Mouse (Mus musculus) lung, postnatal 0 days (tissue): ENCODE measurements around the gene Arhgef17. TPM values are rescaled to one million over a fixed set of nuclear protein-coding genes. Genes with fewer than 3 reads are reported as not detected.

ENCODE experiments used
- ATAC-seq: fragments of 200-750 bp; cut with Nextera tagmentation; 2 replicates; pipeline ENCODE4 v1.8.0; 2017; ENCODE audit warnings: moderate library complexity
- DNase-seq: peaks from one replicate; pipeline ENCODE4 v3.0.0-alpha.2; 2016; ENCODE audit warnings: low spot score
- H3K27ac ChIP-seq: fragments of 300-500 bp; sonication (generic); 2 replicates; pipeline ENCODE4 v1.5.1; 2014; ENCODE audit warnings: antibody characterized with exemption, mild to moderate bottlenecking, low read length, mixed read lengths
- H3K27me3 ChIP-seq: fragments of 300-500 bp; sonication (generic); replicated peaks from 2 replicates; pipeline ENCODE4 v1.6.1; 2014; ENCODE audit warnings: low read length, mixed read lengths; ENCODE audit not compliant: insufficient read depth
- H3K36me3 ChIP-seq: fragments of 300-500 bp; sonication (generic); 2 replicates; pipeline ENCODE4 v1.6.1; 2014; ENCODE audit warnings: low read length, mixed read lengths; ENCODE audit not compliant: insufficient read depth
- H3K4me1 ChIP-seq: fragments of 300-500 bp; sonication (generic); 2 replicates; pipeline ENCODE4 v1.6.1; 2014; ENCODE audit warnings: antibody characterized with exemption, low read depth, low read length, mixed read lengths; ENCODE audit not compliant: insufficient read depth
- H3K4me2 ChIP-seq: fragments of 300-500 bp; sonication (generic); replicated peaks from 2 replicates; pipeline ENCODE4 v1.6.1; 2014; ENCODE audit warnings: low read depth, mild to moderate bottlenecking, low read length, moderate library complexity, mixed read lengths
- H3K4me3 ChIP-seq: fragments of 300-500 bp; sonication (generic); 2 replicates; pipeline ENCODE4 v1.5.1; 2014; ENCODE audit warnings: low read depth, low read length
- H3K9ac ChIP-seq: fragments of 300-500 bp; sonication (generic); replicated peaks from 2 replicates; pipeline ENCODE4 v1.6.1; 2014; ENCODE audit warnings: low read depth, mild to moderate bottlenecking
- H3K9me3 ChIP-seq: fragments of 300-500 bp; sonication (generic); 2 replicates; pipeline ENCODE4 v1.6.1; 2016; ENCODE audit warnings: low read length, mixed read lengths
- CTCF ChIP-seq: IDR thresholded peaks from 2 replicates; pipeline ENCODE4 v1.5.1; 2016; ENCODE audit warnings: antibody characterized with exemption, mild to moderate bottlenecking
- EP300 ChIP-seq: IDR thresholded peaks from 2 replicates; pipeline ENCODE4 v1.6.1; 2016; ENCODE audit warnings: antibody characterized with exemption, mild to moderate bottlenecking, control low read depth
- WGBS: fragments of 180-500 bp; shearing (Covaris S2); extraction: QIAGEN DNeasy Blood & Tissue Kit; methylation state at CpG from one replicate; pipeline ENCODE4 v1.1.7; 2014; 5-methylcytosine and 5-hydroxymethylcytosine counted together
- polyA plus RNA-seq: library from polyadenylated mRNA; unstranded; fragments of >200 nt; fragmentation: Nextera tagmentation; extraction: Ambion mirVana; gene quantifications from 2 replicates; pipeline ENCODE4 v1.2.1, GENCODE M21; 2015

Gene Arhgef17
- polyA plus RNA-seq, 1 experiment from 2014 or later: 5.8 TPM

DNA sequence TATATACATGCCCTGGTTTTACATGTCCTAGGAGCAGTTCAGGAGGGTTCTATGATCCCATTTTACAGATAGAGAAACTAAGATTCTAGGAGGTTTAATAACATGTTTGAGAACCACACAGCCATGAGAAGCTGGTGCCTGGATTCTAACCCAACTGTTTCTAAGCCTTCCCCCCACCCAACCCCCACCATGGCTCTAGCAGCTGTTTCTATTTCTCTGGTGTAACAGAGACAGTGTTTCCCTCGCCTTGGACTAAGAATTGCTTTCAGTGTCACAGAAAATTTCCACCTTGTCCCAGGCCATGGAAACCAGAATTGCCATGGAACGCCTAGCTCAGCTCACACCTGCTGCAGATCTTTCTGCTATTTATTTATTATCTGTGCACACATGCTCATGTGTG, 28.6 kb upstream of the Arhgef17 start:
- H3K4me1 ChIP-seq: no peaks in the 10 kb centered on the region
- no peaks in the 10 kb centered on the region for H3K36me3 ChIP-seq
- no peak for TF ChIP-seq CTCF
- no peaks in the 10 kb centered on the region for H3K27me3 ChIP-seq
- H3K4me2 ChIP-seq: no peak overlapping the region
- H3K9me3 ChIP-seq: no peaks in the 10 kb centered on the region
- 69% methylated on average over 2 of the region's 2 CpGs for WGBS
- no peak overlapping the region for H3K9ac ChIP-seq
- no peak overlapping the region for H3K4me3 ChIP-seq
- no peak overlapping the region for H3K27ac ChIP-seq
- DNase-seq (no peak), ATAC-seq (no peak)

DNA sequence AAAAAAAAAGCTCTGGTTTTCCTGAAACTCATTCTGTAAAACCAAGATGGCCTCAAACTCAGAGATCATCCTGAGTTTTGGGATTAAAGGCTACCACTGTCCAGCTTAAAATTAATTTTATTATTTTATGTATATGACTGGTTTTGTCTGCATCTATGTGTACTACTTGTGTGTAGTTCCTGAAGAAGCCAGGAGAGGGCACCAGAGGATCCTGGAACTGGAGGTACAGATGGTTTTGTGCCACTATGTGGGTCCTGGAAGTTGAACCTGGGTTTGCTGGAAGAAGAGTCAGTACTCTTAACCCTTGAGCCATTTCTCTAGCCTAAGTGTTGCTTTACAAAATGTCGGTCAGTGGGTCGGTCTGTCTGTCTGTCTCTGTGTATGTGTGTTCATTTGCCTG, 26.5 kb upstream of the Arhgef17 start:
- no peak overlapping the region for H3K4me3 ChIP-seq
- no peak overlapping the region for H3K27ac ChIP-seq
- ATAC-seq (no peak), DNase-seq (no peak)
- no peak overlapping the region for H3K4me2 ChIP-seq
- WGBS: 85% methylated on average over 2 of the region's 2 CpGs
- H3K4me1 ChIP-seq: no peaks in the 10 kb centered on the region
- TF ChIP-seq CTCF (peak; percentile 49), EP300 (no peak)
- H3K27me3 ChIP-seq: no peaks in the 10 kb centered on the region
- H3K9me3 ChIP-seq: no peaks in the 10 kb centered on the region
- no peaks in the 10 kb centered on the region for H3K36me3 ChIP-seq
- no peak overlapping the region for H3K9ac ChIP-seq

DNA sequence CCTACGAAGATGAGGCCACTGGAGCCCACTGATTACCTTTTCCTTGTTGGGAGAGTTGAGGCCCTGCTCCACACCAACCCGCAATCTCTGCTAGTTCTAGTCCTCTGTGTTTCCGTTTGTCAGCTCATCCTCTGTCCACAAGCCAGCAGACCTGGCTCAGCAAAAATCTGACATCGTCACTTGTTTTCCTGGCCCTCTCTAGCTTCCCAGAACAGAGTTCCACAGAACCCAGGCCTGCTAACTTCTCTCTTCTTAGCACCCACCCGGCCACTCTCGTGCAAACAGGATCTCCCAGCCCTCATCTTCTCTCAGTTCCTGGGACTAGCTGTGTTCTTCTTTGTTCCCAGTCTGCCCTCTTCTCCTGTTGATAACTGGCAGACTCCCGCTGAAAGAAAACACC, 20.8 kb upstream of the Arhgef17 start:
- H3K4me1 ChIP-seq: peaks cover 3% of the 10 kb centered on the region; the same call in 1 of the 2 replicates
- no peak overlapping the region for H3K4me2 ChIP-seq
- H3K27ac ChIP-seq: no peak overlapping the region
- WGBS: 72% methylated on average over 7 of the region's 7 CpGs
- H3K36me3 ChIP-seq: no peaks in the 10 kb centered on the region
- no peak overlapping the region for H3K4me3 ChIP-seq
- no peaks in the 10 kb centered on the region for H3K9me3 ChIP-seq
- no peak for DNase-seq
- TF ChIP-seq CTCF: no peak
- no peak for TF ChIP-seq EP300
- H3K27me3 ChIP-seq: no peaks in the 10 kb centered on the region
- no peak overlapping the region for H3K9ac ChIP-seq
- ATAC-seq: no peak

DNA sequence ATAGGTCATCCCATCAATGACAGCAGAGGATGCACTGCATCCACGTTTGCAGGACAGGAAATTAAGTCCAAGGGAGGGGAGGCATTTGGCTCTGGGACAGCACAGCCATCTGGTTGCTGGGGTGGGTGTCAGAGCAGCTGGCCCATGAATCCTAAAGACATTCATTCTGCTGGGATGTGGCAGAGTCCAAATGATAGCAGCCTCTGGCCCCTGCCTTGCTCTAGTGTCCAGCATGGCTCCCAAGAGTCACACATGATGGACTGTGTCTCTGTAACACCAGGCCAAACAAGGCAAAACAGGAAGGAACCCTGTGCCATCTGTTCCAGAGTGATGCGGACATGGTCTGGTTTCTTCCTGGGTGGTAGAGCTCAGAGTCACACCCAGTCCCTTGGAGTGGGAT, 20.0 kb upstream of the Arhgef17 start:
- H3K27ac ChIP-seq: no peak overlapping the region
- H3K9me3 ChIP-seq: no peaks in the 10 kb centered on the region
- WGBS: 36% methylated on average over 2 of the region's 2 CpGs
- H3K4me2 ChIP-seq: no peak overlapping the region
- H3K4me1 ChIP-seq: peaks cover 3% of the 10 kb centered on the region; the same call in 1 of the 2 replicates
- no peak for TF ChIP-seq CTCF
- no peak for TF ChIP-seq EP300
- no peaks in the 10 kb centered on the region for H3K36me3 ChIP-seq
- no peak overlapping the region for H3K9ac ChIP-seq
- peak; percentile 62 for ATAC-seq
- H3K27me3 ChIP-seq: no peaks in the 10 kb centered on the region
- H3K4me3 ChIP-seq: no peak overlapping the region
- DNase-seq: peak; percentile 55

DNA sequence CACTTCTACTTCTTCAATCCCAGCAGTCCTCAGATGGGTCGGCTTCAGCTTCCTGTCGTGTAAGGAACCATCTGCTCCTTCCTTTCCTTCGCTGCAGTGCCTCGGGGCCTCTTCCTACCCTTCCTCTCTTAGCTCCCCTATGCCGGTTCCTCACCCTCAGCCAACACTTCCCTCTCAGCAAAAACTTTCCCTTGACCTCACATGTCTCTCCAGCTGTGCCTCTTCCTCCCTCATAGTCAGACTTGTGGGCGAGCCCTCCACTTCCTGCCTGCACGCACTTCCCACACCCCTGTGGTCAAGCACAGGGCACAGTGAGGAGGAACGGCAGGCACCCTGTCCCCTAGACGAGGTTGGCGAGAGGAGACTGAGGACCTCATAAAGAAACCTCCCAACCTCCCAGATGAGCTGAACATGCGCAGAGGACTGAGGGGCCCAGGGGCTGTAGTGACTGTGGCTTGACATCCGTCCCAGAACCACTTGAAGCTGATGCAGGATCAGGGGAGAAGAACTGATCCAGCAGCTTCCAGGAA, 18.6 kb upstream of the Arhgef17 start:
- Histone ChIP-seq H3K4me1 (peaks cover 3% of the 10 kb centered on the region; the same call in 1 of the 2 replicates), H3K36me3 (no peaks in the 10 kb centered on the region), H3K9me3 (no peaks in the 10 kb centered on the region), H3K9ac (no peak overlapping the region), H3K27ac (peak overlapping the region; percentile 48), H3K4me2 (no peak overlapping the region), H3K4me3 (no peak overlapping the region), H3K27me3 (no peaks in the 10 kb centered on the region)
- DNase-seq: peak; percentile 88
- TF ChIP-seq EP300 (peak; percentile 31; the same call in 1 of the 2 replicates), CTCF (peak; percentile 8; the same call in 1 of the 2 replicates)
- peak; percentile 89 for ATAC-seq
- 34% methylated on average over 12 of the region's 12 CpGs for WGBS

DNA sequence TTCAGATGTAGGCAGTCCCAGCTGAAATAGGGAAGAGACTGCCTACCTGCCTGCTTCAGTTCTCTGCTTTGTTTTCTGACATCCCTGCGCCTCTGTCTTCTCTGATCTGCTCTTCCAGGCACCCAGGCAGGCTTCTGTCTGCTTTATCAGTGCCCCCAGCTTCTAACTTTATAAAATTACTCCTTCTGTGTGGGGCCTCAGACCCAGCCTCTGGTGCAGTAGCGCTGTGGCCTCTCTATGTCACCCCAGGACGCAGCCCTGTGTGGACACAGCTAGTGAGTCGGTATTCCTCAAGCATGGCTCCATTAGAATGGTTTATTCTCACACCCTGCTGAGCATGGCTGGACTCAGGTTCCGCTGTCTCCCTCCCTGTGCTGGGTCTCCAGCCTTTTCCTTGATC, 18.1 kb upstream of the Arhgef17 start:
- DNase-seq (no peak), ATAC-seq (no peak)
- 69% methylated on average over 5 of the region's 5 CpGs for WGBS
- Histone ChIP-seq H3K36me3 (no peaks in the 10 kb centered on the region), H3K9me3 (no peaks in the 10 kb centered on the region), H3K4me3 (no peak overlapping the region), H3K4me2 (no peak overlapping the region), H3K27ac (peak overlapping the region; percentile 48), H3K27me3 (no peaks in the 10 kb centered on the region), H3K9ac (no peak overlapping the region), H3K4me1 (peaks cover 3% of the 10 kb centered on the region; the same call in 1 of the 2 replicates)
- TF ChIP-seq CTCF (no peak), EP300 (no peak)

DNA sequence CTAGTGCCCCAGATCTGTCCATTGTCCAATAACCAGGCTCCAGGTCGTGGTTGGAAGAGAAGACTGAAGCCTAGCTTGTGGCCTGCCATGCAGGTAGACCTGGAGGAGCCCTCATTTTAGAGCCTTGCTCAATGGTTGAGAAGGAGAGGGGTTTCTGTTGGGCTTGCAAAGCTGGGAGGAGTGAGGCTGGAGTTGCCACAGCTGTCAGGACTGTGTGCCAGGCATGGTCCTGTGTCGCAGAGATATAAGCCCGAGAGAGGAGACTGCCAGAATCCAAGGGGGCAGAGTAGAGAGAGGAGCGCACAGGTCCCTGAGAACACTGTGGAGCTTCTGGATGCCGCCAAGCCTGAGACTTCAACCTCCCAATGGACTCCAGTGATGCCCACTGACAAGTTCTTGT, 12.8 kb upstream of the Arhgef17 start:
- no peak for TF ChIP-seq EP300
- no peak for TF ChIP-seq CTCF
- no peaks in the 10 kb centered on the region for H3K9me3 ChIP-seq
- H3K27me3 ChIP-seq: no peaks in the 10 kb centered on the region
- DNase-seq (no peak), ATAC-seq (no peak)
- no peak overlapping the region for H3K4me2 ChIP-seq
- no peaks in the 10 kb centered on the region for H3K36me3 ChIP-seq
- no peak overlapping the region for H3K9ac ChIP-seq
- no peak overlapping the region for H3K27ac ChIP-seq
- H3K4me3 ChIP-seq: no peak overlapping the region
- H3K4me1 ChIP-seq: 0 out of 2 replicates have a peak, but pooled peaks cover 5% of the 10 kb centered on the region
- WGBS: 62% methylated on average over 5 of the region's 5 CpGs
